Mouse (Mus musculus): Measurements from ENCODE around the gene 1700029F12Rik.
A peak's percentile ranks its signal among the peaks of the same experiment; 100 is the strongest.
"Not testable (repeated sequence)": the region's sequence is repeated elsewhere in the genome, so short reads cannot be mapped to it uniquely, and the experiment has no call there.

The 1700029F12Rik gene

GRCm38 (mm10) chr13:97034262-97034661, at the start of gene 1700029F12Rik:
Gene 1700029F12Rik (minus strand): TSS chr13:97034362.
- DNase-seq (ENCODE audit: low spot score in 2 of 2): no peak

GRCm38 (mm10) chr13:97082432-97082831, 48.3 kb upstream of the 1700029F12Rik start:
- no peak for DNase-seq (ENCODE audit: low spot score in 2 of 2)

GRCm38 (mm10) chr13:97080615-97081014, 46.5 kb upstream of the 1700029F12Rik start:
- DNase-seq (ENCODE audit: low spot score in 2 of 2): no peak

DNA sequence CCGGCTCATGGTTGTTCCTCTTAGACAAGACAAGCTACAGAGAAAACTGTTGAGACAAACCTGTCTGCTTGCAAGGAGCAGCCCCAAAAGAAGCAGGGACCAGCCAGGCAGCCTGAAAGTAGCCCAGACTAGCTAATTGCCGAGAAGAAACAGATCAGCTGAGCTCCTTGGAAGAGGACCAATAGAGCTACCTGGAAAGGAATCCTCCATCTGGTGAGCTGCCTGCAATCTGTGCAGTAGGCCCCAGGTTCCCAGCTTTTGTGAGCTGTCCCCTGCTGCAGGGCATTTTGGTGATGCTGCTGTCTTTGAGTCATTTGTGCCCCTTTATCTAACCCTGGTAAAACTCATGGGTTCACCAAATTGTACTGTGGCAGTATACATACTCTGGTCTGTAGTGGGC, 46.0 kb upstream of the 1700029F12Rik start:
- DNase-seq (ENCODE audit: low spot score in 2 of 2): no peak

DNA sequence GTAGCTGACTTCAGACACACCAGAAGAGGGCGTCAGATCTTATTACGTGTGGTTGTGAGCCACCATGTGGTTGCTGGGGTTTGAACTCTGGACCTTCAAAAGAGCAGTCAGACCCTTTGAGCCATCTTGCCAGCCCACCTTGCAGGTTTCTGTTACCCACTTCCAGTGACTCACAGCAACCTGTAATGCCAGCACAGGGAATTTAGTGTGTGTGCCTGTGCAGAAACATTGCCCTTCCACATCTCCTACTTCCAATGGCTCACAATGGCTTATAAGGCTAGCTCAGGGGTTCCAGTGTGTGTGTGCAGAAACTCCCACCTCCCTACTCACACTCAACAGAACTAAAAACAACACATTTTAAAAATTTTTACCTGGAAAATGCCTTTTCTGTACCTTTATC, 43.4 kb upstream of the 1700029F12Rik start:
- DNase-seq (ENCODE audit: low spot score in 2 of 2): no peak

- DNase-seq (ENCODE audit: low spot score in 2 of 2): no peak
Measured at GRCm38 (mm10) chr13:97073497-97073896, 39.3 kb upstream of the 1700029F12Rik start.

DNA sequence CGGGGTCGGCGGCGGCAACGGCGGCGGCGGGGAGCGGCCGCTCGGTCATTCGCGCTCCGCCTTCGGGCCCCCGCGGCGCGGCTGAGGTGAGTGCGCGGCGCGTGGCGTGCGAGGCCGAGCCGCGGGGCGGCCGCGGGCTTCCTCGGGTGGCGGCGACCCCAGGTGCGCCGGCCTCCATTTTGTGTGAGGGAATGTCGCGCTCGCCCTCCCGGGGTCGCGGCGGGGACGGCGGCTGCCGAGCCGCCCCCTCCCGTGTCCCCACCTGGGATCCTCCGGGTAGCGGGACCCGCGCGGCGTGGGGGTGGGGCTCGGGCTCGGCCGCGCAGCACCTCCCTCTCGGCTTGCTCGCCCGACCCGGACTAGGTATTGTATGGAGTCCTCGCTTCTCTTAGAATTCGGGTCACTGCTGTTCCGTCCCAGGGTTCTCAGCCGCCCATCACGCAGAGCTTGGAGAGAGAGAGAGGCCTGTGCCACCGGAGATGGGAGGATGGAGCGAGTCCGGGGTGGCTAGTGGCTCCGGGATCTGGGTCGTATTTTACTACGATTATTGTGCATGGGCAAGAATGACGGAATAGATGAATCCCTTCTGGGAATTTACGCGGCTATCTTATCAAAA, 37.6 kb upstream of the 1700029F12Rik start:
- peak in 1 of 2 experiments; percentile 14 for DNase-seq (ENCODE audit: low spot score in 2 of 2)

DNA sequence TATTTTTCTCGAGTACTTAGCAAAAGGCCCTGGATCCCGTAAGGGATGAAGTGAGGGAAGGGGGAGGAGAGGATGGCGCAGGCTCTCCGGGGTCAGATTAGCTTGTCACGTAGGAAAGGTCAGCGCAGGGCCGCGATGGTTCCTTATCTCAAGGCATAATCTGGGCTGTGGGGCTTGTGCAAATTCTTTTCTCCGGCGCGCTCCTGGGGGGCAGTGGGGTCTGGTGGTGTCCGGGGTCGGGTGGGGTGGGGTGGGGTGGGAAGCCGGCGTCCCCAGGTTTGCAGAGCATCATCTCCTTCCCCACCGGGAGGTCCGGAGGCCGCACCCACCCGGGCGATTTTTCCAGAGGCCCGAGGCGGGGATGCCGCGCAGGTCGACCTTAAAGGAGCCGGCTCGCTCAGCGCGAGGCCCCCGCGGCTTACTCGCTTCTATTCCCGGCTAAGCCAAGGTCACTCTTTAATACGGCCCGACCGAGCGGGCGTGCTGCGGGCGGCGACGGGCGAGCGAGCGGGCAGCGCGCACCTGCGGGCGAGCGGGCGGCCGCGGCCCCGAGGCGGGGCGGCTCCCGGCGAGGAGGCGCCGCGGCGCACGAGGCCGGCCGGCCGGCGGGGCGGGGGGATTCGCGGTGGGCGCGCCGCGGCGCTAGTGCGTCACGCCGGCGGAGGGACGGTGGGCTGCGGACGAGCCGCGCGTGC, 36.9 kb upstream of the 1700029F12Rik start:
- no peak for DNase-seq (ENCODE audit: low spot score in 2 of 2)

GRCm38 (mm10) chr13:97068151-97068550, 34.0 kb upstream of the 1700029F12Rik start:
- no peak for DNase-seq (ENCODE audit: low spot score in 2 of 2)

GRCm38 (mm10) chr13:97067691-97068090, 33.5 kb upstream of the 1700029F12Rik start:
- DNase-seq (ENCODE audit: low spot score in 2 of 2): no peak

DNA sequence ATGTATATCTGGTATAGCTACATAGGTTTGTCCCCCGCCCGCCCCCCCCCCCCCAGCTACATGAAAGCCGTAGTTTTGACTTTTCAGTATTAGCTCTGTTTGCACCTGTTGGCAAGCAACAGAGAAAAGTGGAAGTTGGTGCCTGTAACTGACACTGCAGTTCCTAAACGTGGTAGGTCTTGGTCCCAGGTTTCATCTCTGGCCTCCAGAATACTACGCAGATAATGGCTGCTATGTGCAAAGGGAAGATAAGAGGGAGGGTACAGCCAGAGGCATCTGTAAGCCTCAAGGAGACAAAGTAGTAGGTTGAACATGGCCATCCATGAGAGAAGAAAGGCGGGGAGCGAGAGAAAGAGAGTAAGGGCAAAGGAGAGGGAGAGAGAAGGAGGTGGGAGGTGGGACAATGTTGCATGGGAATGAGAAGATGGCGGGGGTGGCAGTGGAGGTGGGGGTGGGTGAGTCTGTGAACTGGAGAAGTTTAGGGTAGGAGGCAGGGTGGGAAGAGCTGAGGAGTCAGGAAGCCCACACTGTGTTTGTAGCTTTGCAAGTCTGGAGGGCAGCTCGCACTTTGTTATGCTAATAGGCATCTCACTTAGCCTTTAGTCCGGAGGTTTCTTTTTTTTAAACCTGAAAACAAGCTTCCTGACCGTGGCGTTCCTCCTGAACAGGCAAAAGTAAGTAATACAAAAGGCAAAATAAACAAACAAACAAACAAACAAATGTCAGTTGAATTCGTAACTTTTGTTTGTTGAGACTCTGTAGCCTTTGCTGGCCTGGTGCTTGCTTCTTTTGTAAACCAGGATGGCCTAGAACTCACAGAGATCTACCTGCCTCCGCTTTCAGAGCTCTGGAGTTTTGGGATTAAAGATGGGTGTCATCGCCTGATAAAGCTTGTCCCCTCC, 32.7 kb upstream of the 1700029F12Rik start, which contains the start of gene Fam169a:
TSS of gene Fam169a (plus strand) at position 638 of the 902 bp plus-strand sequence.
- DNase-seq (ENCODE audit: low spot score in 2 of 2): no peak

DNA sequence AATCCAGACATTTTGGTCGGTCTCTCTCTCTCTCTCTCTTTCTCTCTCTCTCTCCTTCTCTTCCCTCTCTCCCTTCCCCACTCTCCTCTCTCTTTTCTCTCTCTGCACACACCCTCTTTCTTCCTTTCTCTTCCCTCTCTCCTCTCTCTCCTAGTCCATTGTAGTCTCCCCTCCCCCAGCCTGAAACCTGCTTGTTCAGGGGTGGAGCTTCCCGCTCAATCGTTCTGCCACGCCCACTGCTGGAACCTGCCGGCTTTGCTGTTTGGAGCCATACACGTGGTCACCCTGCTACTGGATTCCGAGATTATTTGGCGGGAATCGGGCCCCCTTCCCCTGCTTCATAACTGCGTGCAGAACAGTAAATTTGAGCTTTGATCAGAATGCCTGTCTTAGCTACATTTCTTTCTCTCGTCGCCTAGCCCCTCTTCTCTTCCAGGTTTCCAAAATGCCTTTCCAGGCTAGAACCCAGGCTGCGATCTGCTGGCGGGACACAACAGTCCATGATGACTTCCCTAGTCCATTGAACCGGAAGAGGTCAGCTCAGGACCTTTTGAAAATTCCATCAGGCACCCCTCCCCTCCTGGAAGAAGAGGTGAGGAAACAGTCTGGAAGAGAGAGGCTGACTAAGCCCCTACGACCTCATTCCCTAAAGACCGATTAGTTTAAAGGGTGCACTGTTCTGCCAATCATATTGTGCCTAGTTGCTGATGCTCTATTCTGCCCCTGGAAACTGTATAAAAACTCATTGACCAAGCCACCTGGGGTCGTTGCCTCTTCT, 30.9 kb upstream of the 1700029F12Rik start:
- not testable (repeated sequence) for DNase-seq (ENCODE audit: low spot score in 2 of 2)

DNA sequence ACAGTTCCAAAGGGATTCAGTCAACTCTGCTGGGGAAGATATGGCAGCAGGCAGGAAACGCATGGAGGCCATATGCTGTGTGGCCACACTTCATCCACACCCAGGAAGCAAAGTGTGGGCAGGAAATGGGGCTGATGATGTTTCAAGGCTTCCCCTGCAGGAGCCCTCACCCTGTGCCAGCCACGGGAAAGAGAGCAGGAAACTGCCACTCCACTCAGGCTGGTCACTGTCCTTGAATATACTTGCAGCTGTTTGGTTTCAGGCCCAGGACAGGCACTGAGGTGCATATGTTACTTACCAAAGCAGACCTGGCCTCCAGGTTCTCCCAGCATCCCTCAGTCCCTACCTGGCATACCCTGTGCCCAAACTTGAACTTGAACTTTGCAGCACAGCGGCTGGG, 30.3 kb upstream of the 1700029F12Rik start:
- no peak for DNase-seq (ENCODE audit: low spot score in 2 of 2)

- DNase-seq (ENCODE audit: low spot score in 2 of 2): no peak
Measured at GRCm38 (mm10) chr13:97063431-97063830, 29.3 kb upstream of the 1700029F12Rik start.

DNA sequence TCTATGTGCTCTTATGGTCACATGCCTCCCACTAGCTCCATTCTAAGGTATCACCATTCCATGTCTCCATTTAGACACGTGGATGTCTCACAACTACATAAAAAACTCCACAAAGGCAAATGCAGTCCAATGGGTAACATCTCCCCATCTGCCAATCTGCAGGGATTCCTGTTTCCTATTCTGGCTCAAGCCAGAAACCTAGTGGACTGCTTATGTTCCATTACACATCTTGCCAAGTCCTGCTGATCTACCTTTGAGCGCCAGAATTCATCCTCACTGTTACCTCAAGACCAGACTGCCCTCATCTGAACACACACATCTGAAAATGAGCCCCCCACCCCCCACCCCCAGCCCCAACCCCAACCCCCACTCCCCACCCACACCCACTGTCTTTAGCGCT, 28.0 kb upstream of the 1700029F12Rik start:
- DNase-seq (ENCODE audit: low spot score in 2 of 2): no peak

DNA sequence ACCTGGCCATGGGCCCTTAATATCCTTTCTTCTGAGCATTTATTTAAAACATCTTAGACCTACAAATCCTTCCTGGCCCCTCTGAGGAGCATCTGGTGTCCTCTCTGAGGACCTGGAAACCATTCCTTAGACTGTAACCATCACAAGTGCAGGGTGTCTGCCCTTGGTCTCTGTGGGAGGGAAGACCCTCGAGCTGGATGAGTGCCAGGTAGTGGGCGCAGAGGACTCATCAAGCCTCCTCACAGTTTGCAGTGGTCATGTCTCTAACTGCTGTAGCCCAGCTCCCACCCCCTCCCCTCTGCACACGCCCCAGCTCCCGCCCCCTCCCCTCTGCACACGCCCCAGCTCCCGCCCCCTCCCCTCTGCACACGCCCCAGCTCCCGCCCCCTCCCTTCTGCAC, 26.2 kb upstream of the 1700029F12Rik start:
- DNase-seq (ENCODE audit: low spot score in 2 of 2): no peak

GRCm38 (mm10) chr13:97059746-97060145, 25.6 kb upstream of the 1700029F12Rik start:
- DNase-seq (ENCODE audit: low spot score in 2 of 2): no peak

DNA sequence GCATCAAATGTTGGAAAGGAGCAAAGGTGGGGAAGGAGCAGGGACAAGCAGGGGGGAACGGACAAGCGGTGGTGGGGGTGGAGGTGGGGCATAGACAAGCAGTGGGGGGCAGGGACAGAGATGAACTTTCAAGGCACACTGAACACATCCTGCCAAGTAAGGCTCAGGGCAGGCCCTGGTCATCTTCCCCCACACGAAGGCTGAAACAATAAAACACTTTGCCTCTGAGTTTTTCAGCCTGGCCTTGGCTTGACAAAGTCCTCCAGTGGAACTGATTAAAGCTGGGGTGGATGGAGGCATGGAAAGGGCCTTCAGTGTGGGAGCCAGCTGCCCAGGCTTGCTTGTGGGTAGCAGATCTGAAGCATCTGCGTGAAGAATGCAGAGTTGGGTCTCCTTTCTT, 23.7 kb upstream of the 1700029F12Rik start:
- DNase-seq (ENCODE audit: low spot score in 2 of 2): no peak

DNA sequence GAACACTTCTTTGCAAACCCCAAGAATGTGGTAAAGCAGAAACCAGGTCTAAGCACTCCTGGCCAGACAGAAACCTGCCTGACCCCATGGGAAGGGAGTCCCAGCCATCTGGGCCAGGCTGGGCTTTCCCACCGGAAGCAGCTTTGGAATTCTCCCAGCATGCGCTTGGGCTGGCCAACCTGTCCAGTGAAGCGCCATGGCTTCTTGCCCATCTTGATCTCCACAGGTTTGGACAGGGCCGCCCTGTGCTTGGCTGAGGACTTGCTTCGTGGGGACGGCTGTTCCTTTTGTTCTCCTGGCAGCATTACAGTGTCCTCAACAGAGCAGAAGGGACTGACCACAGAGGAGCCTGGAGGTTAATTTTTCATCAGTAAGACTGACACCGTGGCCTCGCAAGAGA, 19.7 kb upstream of the 1700029F12Rik start:
- DNase-seq (ENCODE audit: low spot score in 2 of 2): no peak

- DNase-seq (ENCODE audit: low spot score in 2 of 2): peak; percentile 45 to 56
Measured at GRCm38 (mm10) chr13:97052667-97053066, 18.5 kb upstream of the 1700029F12Rik start.

DNA sequence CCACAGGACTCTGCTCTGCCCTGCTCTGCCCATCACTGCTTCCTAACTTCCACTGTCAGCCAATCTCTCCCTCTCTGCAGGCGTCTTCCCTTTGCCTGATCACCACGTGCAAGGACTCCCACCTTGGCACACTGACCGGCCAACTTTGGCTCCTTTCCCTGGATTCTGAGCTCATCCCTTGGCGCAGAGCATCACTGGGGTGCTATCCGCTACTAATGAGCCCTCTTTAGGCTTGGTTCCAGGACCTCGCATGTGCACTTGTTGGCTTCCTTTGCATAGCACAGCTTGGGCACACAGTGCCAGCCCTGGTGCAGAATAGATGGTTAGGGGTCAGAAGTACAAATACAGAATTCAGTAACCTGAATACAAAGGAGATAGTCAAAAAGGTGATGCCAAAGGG, 17.0 kb upstream of the 1700029F12Rik start:
- DNase-seq (ENCODE audit: low spot score in 2 of 2): no peak

- DNase-seq (ENCODE audit: low spot score in 2 of 2): no peak
Measured at GRCm38 (mm10) chr13:97030075-97030474, 4.1 kb downstream of the 1700029F12Rik start.

Measured in right cerebral cortex, postnatal 36 days (tissue).